Mouse (Mus musculus) bone marrow macrophage, adult 2 months (primary cell): ENCODE measurements at regions not wholly inside any gene's neighbourhood (a gene's known extent, or its start where the extent isn't known, plus 50 kb on each side); places are given as distances from the start of the nearest gene placed in this dataset.

Experiments used
- H3K27ac ChIP-seq: 2 replicates; pipeline ENCODE4 v1.5.1; 2012; ENCODE audit warnings: low read depth, low read length; ENCODE audit not compliant: insufficient read depth
- H3K4me1 ChIP-seq: 2 replicates; pipeline ENCODE4 v1.6.1; 2012; ENCODE audit warnings: low read length; ENCODE audit not compliant: control insufficient read depth, insufficient read depth
- H3K4me3 ChIP-seq: 2 replicates; pipeline ENCODE4 v1.5.1; 2012; ENCODE audit warnings: mild to moderate bottlenecking, low read length, moderate library complexity; ENCODE audit not compliant: insufficient read depth
- CTCF ChIP-seq: IDR thresholded peaks from 2 replicates; pipeline ENCODE4 v1.5.1; 2012; ENCODE audit warnings: low read depth, mild to moderate bottlenecking, low read length, moderate library complexity
- POLR2A ChIP-seq: IDR thresholded peaks from 2 replicates; pipeline ENCODE4 v1.6.1; 2012; ENCODE audit warnings: mild to moderate bottlenecking, low read depth, low read length, borderline replicate concordance

DNA sequence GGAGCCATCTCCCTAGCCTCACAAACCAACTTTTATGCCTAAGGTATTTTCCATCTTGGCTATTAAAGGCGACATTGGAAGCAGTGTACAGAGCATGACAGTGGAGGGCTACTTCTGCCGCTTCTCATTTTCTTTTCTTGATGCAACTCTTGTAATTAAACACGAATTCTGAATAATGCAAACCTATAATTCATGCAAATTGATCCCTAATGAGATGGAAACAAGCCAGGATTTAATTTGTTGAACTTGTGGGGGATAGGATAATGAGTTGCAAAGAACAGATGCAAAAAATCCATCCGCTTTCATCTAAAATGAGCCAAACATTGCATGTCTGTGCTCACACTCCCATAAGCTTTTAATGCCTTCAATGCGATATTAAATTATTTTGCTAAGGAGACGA, 1451.8 kb upstream of the Gm6569 start:
- no peaks in the 10 kb centered on the region for H3K4me1 ChIP-seq
- H3K4me3 ChIP-seq: no peak overlapping the region
- no peak overlapping the region for H3K27ac ChIP-seq
- TF ChIP-seq POLR2A: no peak
- TF ChIP-seq CTCF: no peak

DNA sequence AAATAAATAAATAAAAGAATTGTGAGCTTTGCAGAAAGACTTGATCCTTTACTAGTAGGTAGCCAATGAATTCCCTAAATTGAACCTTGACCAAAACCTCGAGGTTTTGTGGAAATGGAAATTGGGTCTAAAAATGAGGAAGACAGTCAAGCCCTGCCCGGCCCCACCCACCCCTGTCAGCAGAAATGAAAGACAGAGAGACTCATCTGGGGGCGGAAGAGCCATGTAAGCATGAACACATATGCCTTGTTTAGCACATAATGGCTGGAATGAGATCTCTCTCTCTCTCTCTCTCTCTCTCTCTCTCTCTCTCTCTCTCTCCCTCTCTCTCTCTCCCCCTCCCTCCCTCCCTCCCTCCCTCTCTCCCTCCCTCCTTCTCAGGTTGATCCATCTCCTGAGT, 1451.3 kb upstream of the Gm6569 start:
- H3K4me1 ChIP-seq: no peaks in the 10 kb centered on the region
- TF ChIP-seq POLR2A (no peak), CTCF (no peak)
- H3K4me3 ChIP-seq: no peak overlapping the region
- no peak overlapping the region for H3K27ac ChIP-seq

DNA sequence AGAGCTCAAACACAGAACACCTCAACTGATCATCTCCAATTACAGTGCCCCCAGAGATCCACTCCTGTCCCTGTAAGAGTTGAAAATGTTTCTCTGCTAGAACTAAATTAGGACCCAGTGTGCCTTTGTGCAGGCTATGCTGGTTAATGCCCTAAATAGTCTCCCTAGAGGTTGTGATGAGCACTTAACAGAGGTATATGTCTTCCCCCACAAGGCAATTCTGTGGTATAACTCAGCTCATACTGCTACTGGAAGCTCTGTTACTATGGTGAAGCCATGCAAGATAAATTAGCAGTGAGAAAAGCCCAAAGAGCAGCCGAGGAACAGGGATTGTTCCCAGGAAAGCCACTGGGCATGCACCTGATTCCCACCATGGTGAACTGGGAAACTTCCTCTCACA, 1450.9 kb upstream of the Gm6569 start:
- Histone ChIP-seq H3K4me3 (no peak overlapping the region), H3K27ac (no peak overlapping the region), H3K4me1 (no peaks in the 10 kb centered on the region)
- TF ChIP-seq CTCF: no peak
- TF ChIP-seq POLR2A: no peak

DNA sequence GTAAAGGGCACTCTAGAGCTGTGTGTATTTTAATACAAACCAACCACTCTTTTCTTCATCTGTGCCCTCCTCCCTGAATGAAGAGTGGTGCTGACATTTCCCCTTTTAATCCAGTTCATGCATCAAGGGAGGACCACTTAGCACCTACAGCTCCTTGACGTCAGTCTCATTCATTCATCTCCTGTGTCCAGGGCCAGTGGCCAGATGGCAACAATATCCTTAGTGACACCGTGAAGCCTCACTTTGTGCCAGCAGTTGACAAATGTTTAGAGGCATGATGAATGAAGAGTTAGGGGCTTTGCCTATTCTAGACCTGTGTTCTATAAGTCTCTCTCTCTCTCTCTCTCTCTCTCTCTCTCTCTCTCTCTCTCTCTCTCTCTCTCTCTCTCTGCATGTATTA, 1441.1 kb upstream of the Gm6569 start:
- Histone ChIP-seq H3K4me3 (no peak overlapping the region), H3K4me1 (no peaks in the 10 kb centered on the region), H3K27ac (no peak overlapping the region)
- TF ChIP-seq POLR2A (no peak), CTCF (no peak)

DNA sequence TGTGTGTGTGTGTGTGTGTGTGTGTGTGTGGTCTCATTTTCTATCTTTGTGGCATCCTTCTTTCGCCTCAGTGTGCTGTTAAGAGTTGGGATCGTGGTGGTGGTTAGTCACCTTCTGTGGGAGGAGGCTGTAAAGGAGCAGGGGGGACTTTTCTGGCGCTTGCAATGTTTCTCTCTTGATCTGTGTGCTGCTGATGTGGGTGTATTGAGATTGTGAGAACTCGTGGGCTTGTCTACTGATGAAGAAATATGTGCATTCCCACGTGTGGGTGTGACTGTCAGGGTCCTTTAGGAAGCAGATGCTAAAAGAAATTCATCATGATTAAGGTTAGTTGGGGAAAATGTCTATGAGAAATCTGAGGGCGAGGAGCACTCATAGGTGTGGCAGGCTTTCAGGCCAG, 1422.4 kb upstream of the Gm6569 start:
- TF ChIP-seq CTCF (no peak), POLR2A (no peak)
- Histone ChIP-seq H3K27ac (no peak overlapping the region), H3K4me3 (no peak overlapping the region), H3K4me1 (no peaks in the 10 kb centered on the region)
